Mouse (Mus musculus): ENCODE measurements around the gene Rpgr.

DNA sequence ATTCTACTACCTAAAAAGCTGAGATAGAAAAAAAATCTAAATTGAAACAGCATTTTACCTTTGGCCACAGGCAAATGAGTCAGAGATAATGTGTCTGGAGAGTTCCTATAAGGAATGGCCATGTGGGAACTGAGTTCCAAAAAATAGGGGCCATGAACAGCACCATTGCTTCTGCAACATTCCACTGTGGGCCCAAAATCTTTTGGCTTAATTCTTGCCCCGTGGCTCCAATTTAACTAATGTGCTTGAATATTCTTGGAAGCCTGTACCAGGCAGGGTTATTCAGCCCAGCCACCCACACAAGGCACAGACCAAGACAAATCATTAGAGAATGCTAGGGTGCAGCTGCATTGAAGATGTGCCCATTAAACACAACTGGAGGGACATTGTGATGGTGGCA is 106.0 kb downstream of the Rpgr start:
- TF ChIP-seq CTCF (IDR thresholded peaks at IDR 0.05; ENCODE audit: low read depth), result no peak
- TF ChIP-seq EP300 (IDR thresholded peaks at IDR 0.05; ENCODE audit: low read depth), result no peak
